Mouse (Mus musculus) liver, embryonic 14.5 days (tissue): ENCODE data around the gene Platr17.

ENCODE experiments used
- CTCF ChIP-seq: IDR thresholded peaks from 2 replicates; pipeline ENCODE4 v1.5.1; 2016; ENCODE audit warnings: antibody characterized with exemption, low read depth, control low read depth
- EP300 ChIP-seq: IDR thresholded peaks from 2 replicates; pipeline ENCODE4 v1.6.1; 2016; ENCODE audit warnings: antibody characterized with exemption, low read depth

- no peak for TF ChIP-seq EP300
- TF ChIP-seq CTCF = no peak
Measured at GRCm38 (mm10) chr17:33911813-33912414, 7.0 kb downstream of the Platr17 start.
